Mouse (Mus musculus) kidney, postnatal 0 days (tissue): ENCODE measurements at regions not wholly inside any gene's neighbourhood (a gene's known extent, or its start where the extent isn't known, plus 50 kb on each side); places are given as distances from the start of the nearest gene placed in this dataset.

Experiments
- ATAC-seq: fragments of 200-750 bp; cut with Nextera tagmentation; replicated peaks from 2 replicates; pipeline ENCODE4 v1.8.0; 2017; ENCODE audit warnings: low read depth, moderate number of reproducible peaks, moderate TSS enrichment, moderate library complexity; ENCODE audit not compliant: low FRiP score
- DNase-seq: peaks from one replicate; pipeline ENCODE4 v3.0.0-alpha.2; 2016; ENCODE audit warnings: low spot score
- H3K27ac ChIP-seq: fragments of 300-500 bp; sonication (generic); 2 replicates; pipeline ENCODE4 v1.5.1; 2014; ENCODE audit warnings: mild to moderate bottlenecking
- H3K27me3 ChIP-seq: fragments of 300-500 bp; sonication (generic); 2 replicates; pipeline ENCODE4 v1.6.1; 2014; ENCODE audit warnings: low read length, mixed read lengths; ENCODE audit not compliant: insufficient read depth
- H3K36me3 ChIP-seq: fragments of 300-500 bp; sonication (generic); 2 replicates; pipeline ENCODE4 v1.6.1; 2014; ENCODE audit warnings: low read length, mixed read lengths; ENCODE audit not compliant: insufficient read depth
- H3K4me1 ChIP-seq: fragments of 300-500 bp; sonication (generic); replicated peaks from 2 replicates; pipeline ENCODE4 v1.6.1; 2014; ENCODE audit warnings: antibody characterized with exemption, low read length, mixed read lengths; ENCODE audit not compliant: insufficient read depth
- H3K4me2 ChIP-seq: fragments of 300-500 bp; sonication (generic); 2 replicates; pipeline ENCODE4 v1.6.1; 2014; ENCODE audit warnings: mild to moderate bottlenecking, low read length, moderate library complexity, mixed read lengths
- H3K4me3 ChIP-seq: fragments of 300-500 bp; sonication (generic); replicated peaks from 2 replicates; pipeline ENCODE4 v1.5.1; 2014; ENCODE audit warnings: low read depth, low read length
- H3K9ac ChIP-seq: fragments of 300-500 bp; sonication (generic); 2 replicates; pipeline ENCODE4 v1.6.1; 2014; ENCODE audit warnings: low read depth, low read length
- H3K9me3 ChIP-seq: fragments of 300-500 bp; sonication (generic); replicated peaks from 2 replicates; pipeline ENCODE4 v1.6.1; 2016; ENCODE audit warnings: low read length, inconsistent platforms, mixed read lengths
- CTCF ChIP-seq: IDR thresholded peaks from 2 replicates; pipeline ENCODE4 v1.5.1; 2016; ENCODE audit warnings: antibody characterized with exemption, low read depth, mild to moderate bottlenecking, moderate library complexity
- WGBS: fragments of 180-500 bp; shearing (Covaris S2); extraction: QIAGEN DNeasy Blood & Tissue Kit; methylation state at CpG from one replicate; pipeline ENCODE4 v1.1.7; 2014; 5-methylcytosine and 5-hydroxymethylcytosine counted together

- Histone ChIP-seq H3K36me3 (no peaks in the 10 kb centered on the region), H3K27ac (no peak overlapping the region), H3K9me3 (no peaks in the 10 kb centered on the region), H3K4me2 (no peak overlapping the region), H3K4me3 (no peak overlapping the region), H3K9ac (no peak overlapping the region), H3K4me1 (no peaks in the 10 kb centered on the region), H3K27me3 (no peaks in the 10 kb centered on the region)
- 70% methylated on average over 5 of the region's 5 CpGs for WGBS
- TF ChIP-seq CTCF, result no peak
- no peak for DNase-seq
- peak; percentile 57 for ATAC-seq
These were observed 78.2 kb upstream of the Slc16a7 start for GRCm38 (mm10) chr10:125467503-125467902.

- 78% methylated on average over 3 of the region's 3 CpGs for WGBS
- no peak for ATAC-seq
- Histone ChIP-seq H3K27me3 (no peaks in the 10 kb centered on the region), H3K4me2 (no peak overlapping the region), H3K27ac (no peak overlapping the region), H3K4me3 (no peak overlapping the region), H3K9me3 (no peaks in the 10 kb centered on the region), H3K36me3 (no peaks in the 10 kb centered on the region), H3K9ac (no peak overlapping the region), H3K4me1 (no peaks in the 10 kb centered on the region)
- no peak for DNase-seq
- no peak for TF ChIP-seq CTCF
These were observed 99.1 kb upstream of the Slc16a7 start for GRCm38 (mm10) chr10:125488350-125488749.

- no peak overlapping the region for H3K4me2 ChIP-seq
- no peak overlapping the region for H3K27ac ChIP-seq
- H3K4me3 ChIP-seq, result no peak overlapping the region
- 27% methylated on average over 4 of the region's 4 CpGs for WGBS
- DNase-seq (peak; percentile 18), ATAC-seq (no peak; the same call in 1 of the 2 replicates)
- no peak for TF ChIP-seq CTCF
- H3K27me3 ChIP-seq, result no peaks in the 10 kb centered on the region
- H3K9ac ChIP-seq, result no peak overlapping the region
- H3K36me3 ChIP-seq, result no peaks in the 10 kb centered on the region
- no peaks in the 10 kb centered on the region for H3K4me1 ChIP-seq
- H3K9me3 ChIP-seq, result no peaks in the 10 kb centered on the region
These were observed 101.1 kb upstream of the Slc16a7 start for GRCm38 (mm10) chr10:125490395-125490794.

- no peak overlapping the region for H3K9ac ChIP-seq
- ATAC-seq (no peak), DNase-seq (no peak)
- H3K27ac ChIP-seq, result no peak overlapping the region
- H3K4me2 ChIP-seq, result no peak overlapping the region
- no peaks in the 10 kb centered on the region for H3K27me3 ChIP-seq
- no peaks in the 10 kb centered on the region for H3K4me1 ChIP-seq
- no peak overlapping the region for H3K4me3 ChIP-seq
- no peaks in the 10 kb centered on the region for H3K9me3 ChIP-seq
- 73% methylated on average over 4 of the region's 4 CpGs for WGBS
- H3K36me3 ChIP-seq, result no peaks in the 10 kb centered on the region
- TF ChIP-seq CTCF, result no peak
These were observed 105.2 kb upstream of the Slc16a7 start for GRCm38 (mm10) chr10:125494489-125494888.

GRCm38 (mm10) chr10:125498347-125498746, 109.1 kb upstream of the Slc16a7 start:
- WGBS, result 22% methylated on average over 1 of the region's 1 CpGs
- no peaks in the 10 kb centered on the region for H3K4me1 ChIP-seq
- no peaks in the 10 kb centered on the region for H3K27me3 ChIP-seq
- H3K4me2 ChIP-seq, result no peak overlapping the region
- no peak overlapping the region for H3K4me3 ChIP-seq
- peak; percentile 78 for TF ChIP-seq CTCF
- H3K27ac ChIP-seq, result no peak overlapping the region
- DNase-seq, result peak; percentile 64
- no peaks in the 10 kb centered on the region for H3K36me3 ChIP-seq
- no peak overlapping the region for H3K9ac ChIP-seq
- ATAC-seq, result no peak
- H3K9me3 ChIP-seq, result no peaks in the 10 kb centered on the region

- no peak for TF ChIP-seq CTCF
- WGBS, result 61% methylated on average over 4 of the region's 4 CpGs
- no peak for ATAC-seq
These were observed 111.1 kb upstream of the Slc16a7 start for GRCm38 (mm10) chr10:125500338-125500737.

GRCm38 (mm10) chr10:125515026-125515425, 125.8 kb upstream of the Slc16a7 start:
- H3K9ac ChIP-seq, result no peak overlapping the region
- H3K27me3 ChIP-seq, result no peaks in the 10 kb centered on the region
- ATAC-seq, result no peak
- no peaks in the 10 kb centered on the region for H3K9me3 ChIP-seq
- H3K4me1 ChIP-seq, result 0 out of 2 replicates have a peak, but pooled peaks cover 3% of the 10 kb centered on the region
- H3K36me3 ChIP-seq, result no peaks in the 10 kb centered on the region
- H3K4me2 ChIP-seq, result no peak overlapping the region
- no peak overlapping the region for H3K27ac ChIP-seq
- WGBS, result 40% methylated on average over 5 of the region's 5 CpGs
- no peak overlapping the region for H3K4me3 ChIP-seq
- DNase-seq, result peak; percentile 34
- TF ChIP-seq CTCF, result no peak

More at GRCm38 (mm10) chr10:125500338-125500737, 111.1 kb upstream of the Slc16a7 start:
- Histone ChIP-seq H3K27ac (no peak overlapping the region), H3K9me3 (no peaks in the 10 kb centered on the region), H3K36me3 (no peaks in the 10 kb centered on the region), H3K9ac (no peak overlapping the region), H3K4me2 (no peak overlapping the region), H3K4me1 (no peaks in the 10 kb centered on the region), H3K4me3 (no peak overlapping the region), H3K27me3 (no peaks in the 10 kb centered on the region)
- DNase-seq, result no peak
